Mouse (Mus musculus) lung, adult 2 months (tissue): ENCODE measurements at regions not wholly inside any gene's neighbourhood (a gene's known extent, or its start where the extent isn't known, plus 50 kb on each side); places are given as distances from the start of the nearest gene placed in this dataset.
"Not testable (repeated sequence)": the region's sequence is repeated elsewhere in the genome, so short reads cannot be mapped to it uniquely, and the experiment has no call there.

Experiments used
- DNase-seq: peaks from one replicate; pipeline ENCODE4 v3.0.0; 2022
- H3K4me1 ChIP-seq: fragments of 200-500 bp; 2 replicates; pipeline ENCODE4 v1.6.1; 2011; ENCODE audit warnings: low read length; ENCODE audit not compliant: control insufficient read depth, insufficient read depth
- H3K4me3 ChIP-seq: fragments of 200-500 bp; replicated peaks from 2 replicates; pipeline ENCODE3; 2011; ENCODE audit warnings: low read depth, mild to moderate bottlenecking, control low read depth, low read length; ENCODE audit errors: extremely low read depth
- CTCF ChIP-seq: fragments of 200-500 bp; IDR thresholded peaks from 2 replicates; pipeline ENCODE4 v1.5.1; 2011; ENCODE audit warnings: mild to moderate bottlenecking, low read length, control low read depth; ENCODE audit not compliant: insufficient read depth
- POLR2A ChIP-seq: fragments of 200-500 bp; IDR thresholded peaks from 2 replicates; pipeline ENCODE4 v1.6.1; 2011; ENCODE audit warnings: low read depth, mild to moderate bottlenecking, control low read depth, low read length, borderline replicate concordance; ENCODE audit errors: extremely low read depth
- WGBS: fragments of 180-500 bp; shearing (Covaris S2); methylation state at CpG from one replicate; pipeline ENCODE4 v1.1.7; 2018; 5-methylcytosine and 5-hydroxymethylcytosine counted together

DNA sequence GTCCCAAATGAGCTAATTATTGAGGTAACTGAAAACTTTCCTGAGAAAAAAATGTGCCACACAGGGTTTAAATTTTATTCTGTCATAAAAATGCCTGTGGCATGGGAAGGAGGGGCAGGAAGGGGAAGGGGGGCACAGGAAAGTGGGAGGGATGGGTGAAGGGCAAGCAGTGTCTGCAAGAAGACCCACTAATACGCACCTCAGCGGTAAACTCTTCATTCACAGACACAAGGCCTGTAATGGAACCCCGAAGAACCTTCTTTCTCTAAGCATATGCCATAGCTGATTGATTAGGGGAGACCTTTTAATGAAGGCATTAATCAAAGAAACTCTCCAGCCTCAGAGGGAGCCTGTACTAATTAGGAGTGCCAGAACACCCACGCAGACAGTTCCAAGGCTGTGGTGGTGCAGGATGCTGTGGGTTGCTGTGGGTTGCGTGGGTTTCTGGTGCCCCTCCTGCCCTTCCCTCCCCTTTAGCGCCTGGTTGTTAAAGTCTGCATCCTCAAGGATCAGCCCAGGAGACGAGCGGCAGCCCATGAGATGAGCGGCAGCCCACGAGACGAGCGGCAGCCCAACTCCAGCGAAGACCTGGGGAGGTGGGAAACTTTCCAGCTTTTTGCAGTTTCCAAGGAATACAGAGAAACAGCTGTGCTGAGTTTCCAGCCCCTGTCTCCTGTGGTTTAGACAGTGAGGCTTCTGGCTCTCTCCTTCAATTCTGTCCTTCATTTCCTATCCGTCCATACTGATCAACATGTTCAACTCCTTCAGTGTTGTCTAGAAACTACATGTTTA lies 110.1 kb downstream of the Sst start:
- no peak for DNase-seq
- no peak for TF ChIP-seq CTCF
- no peak for TF ChIP-seq POLR2A
- Histone ChIP-seq H3K4me3 (no peak overlapping the region), H3K4me1 (no peaks in the 10 kb centered on the region)
- 59% methylated on average over 14 of the region's 14 CpGs for WGBS

DNA sequence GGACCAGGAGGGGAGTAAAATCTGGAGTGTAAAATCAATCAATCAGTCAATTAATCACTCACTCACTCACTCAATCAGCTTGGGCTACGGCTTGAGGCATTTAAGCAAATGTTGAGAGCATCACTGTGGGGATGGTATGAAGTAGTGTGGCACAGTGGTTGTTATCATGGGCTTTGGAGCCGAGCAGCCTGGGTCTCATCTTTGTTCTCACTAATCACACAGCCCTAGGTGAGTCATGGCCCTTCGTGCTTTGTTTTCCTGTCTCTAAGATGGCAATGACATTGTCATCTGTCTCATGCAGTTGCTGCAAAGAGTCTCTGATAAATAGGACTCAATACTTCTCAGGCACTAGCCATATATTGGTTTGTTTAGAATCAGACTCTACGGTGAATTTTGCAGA lies 112.9 kb downstream of the Sst start:
- TF ChIP-seq CTCF (no peak), POLR2A (no peak)
- Histone ChIP-seq H3K4me1 (no peaks in the 10 kb centered on the region), H3K4me3 (no peak overlapping the region)
- 64% methylated on average over 4 of the region's 4 CpGs for WGBS
- DNase-seq, result no peak

DNA sequence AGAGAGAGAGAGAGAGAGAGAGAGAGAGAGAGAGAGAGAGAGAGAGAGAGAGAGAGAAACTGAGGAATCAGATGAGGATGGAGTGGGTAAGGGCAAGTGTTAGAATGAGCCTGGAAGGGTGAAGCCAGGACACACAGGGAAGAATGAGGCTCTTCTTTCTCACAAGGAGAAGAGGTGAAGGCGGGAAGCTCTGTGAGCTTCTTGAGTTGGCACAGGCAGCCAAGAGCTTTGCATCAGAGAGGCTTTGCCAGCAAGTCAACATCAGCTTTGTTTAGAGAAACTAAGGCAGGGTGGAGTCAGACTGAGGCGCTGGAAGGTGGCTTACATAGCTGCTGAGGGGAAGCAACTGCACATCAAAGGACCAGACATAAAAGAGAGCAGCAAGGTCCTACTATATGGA lies 113.7 kb downstream of the Sst start:
- no peak for DNase-seq
- TF ChIP-seq CTCF (no peak), POLR2A (no peak)
- H3K4me3 ChIP-seq, result no peak overlapping the region
- WGBS, result 30% methylated on average over 2 of the region's 2 CpGs
- no peaks in the 10 kb centered on the region for H3K4me1 ChIP-seq

DNA sequence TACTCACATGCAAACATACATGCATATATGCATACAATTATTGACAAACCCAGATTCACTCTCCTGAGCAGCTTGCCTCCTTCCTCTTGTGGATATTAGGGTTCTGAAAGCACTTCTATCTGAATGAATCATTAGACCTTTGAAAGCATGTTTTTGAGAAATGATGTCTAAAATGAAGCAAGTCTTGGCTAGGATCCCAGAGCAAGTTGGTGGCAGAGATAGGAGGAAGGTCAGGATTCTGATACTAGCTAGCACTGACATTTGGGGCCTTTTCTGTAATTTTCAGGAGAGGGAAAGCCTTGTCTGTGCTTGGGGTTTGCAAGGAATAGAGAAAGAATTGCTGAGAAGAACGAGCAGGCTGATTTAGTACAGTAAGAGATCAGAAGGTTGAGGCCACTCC lies 114.3 kb downstream of the Sst start:
- Histone ChIP-seq H3K4me1 (no peaks in the 10 kb centered on the region), H3K4me3 (no peak overlapping the region)
- no peak for DNase-seq
- no peak for TF ChIP-seq CTCF
- 6% methylated on average over 1 of the region's 1 CpGs for WGBS

DNA sequence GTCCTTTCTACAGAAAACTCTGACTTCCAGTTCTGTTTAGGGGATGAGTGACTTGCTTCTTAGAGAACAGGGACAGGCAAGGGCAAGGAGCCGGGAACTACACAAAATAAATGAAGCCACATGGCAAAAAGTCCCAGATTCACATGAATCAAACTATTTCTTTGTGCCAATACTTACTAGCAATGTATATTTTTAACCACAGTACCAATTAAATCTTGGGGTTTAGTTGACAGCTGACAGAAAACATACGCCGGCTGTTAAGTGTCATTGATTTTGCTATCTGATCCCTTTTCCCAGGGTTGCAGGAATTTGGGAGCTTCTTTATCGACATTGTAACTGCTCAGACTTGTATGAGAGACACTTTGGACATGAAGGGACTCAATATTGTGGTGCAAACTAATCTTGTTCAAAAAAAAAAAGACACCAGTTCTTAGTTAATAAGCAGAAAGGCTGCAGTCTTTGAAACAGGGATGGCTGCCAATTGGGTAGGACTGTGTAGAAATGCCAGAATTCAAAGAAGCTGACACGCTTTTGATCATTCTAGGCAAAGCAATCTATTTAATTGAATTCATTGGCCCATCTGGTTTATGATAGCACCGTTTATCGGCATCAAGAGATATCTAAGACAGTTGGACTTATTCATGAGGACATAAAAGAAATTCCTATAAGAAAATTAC lies 132.5 kb downstream of the Sst start:
- Histone ChIP-seq H3K4me3 (no peak overlapping the region), H3K4me1 (no peaks in the 10 kb centered on the region)
- 70% methylated on average over 7 of the region's 7 CpGs for WGBS
- TF ChIP-seq POLR2A (no peak), CTCF (no peak)
- DNase-seq, result no peak

DNA sequence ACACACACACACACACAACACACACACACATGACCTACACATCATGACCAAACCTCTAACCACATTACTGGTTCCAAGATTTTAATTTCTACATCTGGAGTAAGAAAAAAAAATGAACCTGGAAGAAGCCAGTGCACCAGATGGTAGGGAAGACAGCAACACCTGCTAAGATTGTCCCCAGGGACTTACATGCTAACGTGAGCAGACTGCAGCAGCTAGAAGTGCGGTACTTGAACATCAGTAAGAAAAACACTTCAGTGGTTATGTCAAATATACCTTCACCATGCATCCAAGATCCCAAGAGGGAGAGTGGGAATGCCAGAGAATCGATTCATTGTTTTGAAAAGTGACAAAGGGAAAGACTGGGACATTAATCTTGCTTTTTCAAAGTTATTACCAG lies 153.7 kb downstream of the Sst start:
- TF ChIP-seq POLR2A, result no peak
- TF ChIP-seq CTCF, result no peak
- DNase-seq, result no peak
- no peak overlapping the region for H3K4me3 ChIP-seq
- H3K4me1 ChIP-seq, result no peaks in the 10 kb centered on the region
- WGBS, result 39% methylated on average over 3 of the region's 3 CpGs

DNA sequence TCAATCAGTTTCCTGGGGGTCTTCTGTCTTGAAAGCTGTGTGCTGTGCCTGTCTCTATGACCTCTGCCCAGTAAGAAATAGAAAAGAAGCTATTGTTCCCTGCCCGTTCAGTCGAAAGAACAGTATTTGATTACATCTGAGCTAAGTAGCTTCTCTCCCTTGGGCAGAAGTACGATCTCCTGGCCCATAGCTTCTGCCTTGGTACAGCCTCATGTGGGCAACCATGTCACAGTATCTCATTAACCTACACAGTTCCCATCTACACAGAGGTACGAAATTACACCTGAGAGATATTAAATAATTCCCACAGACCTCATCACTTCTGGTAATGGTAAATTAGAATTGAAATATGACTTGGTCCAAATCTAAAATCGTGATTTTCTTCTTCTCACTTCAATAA lies 155.0 kb downstream of the Sst start:
- no peak for DNase-seq
- 67% methylated on average over 5 of the region's 5 CpGs for WGBS
- no peak overlapping the region for H3K4me3 ChIP-seq
- TF ChIP-seq POLR2A, result no peak
- TF ChIP-seq CTCF, result no peak
- no peaks in the 10 kb centered on the region for H3K4me1 ChIP-seq

DNA sequence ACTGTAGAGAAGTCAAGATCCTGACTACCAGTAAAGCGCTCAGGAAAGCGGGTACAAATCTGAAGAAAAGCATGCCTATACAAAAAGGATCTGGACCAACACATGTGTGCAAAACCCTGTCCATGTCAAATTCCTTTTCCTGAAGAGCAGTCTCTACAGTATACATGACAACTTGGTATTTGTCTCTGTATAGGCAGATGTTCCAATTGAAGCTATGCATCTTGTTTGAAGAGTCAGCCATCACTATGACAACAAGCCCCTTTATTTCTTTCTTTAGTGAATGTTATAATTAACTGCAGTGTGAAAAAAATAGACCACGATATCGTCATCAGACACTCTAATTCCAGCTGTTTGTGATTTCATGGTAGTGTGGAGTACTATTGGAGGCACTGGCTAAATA lies 164.2 kb downstream of the Sst start:
- TF ChIP-seq POLR2A (no peak), CTCF (no peak)
- H3K4me3 ChIP-seq, result no peak overlapping the region
- no peak for DNase-seq
- no peaks in the 10 kb centered on the region for H3K4me1 ChIP-seq
- 84% methylated on average over 4 of the region's 4 CpGs for WGBS

DNA sequence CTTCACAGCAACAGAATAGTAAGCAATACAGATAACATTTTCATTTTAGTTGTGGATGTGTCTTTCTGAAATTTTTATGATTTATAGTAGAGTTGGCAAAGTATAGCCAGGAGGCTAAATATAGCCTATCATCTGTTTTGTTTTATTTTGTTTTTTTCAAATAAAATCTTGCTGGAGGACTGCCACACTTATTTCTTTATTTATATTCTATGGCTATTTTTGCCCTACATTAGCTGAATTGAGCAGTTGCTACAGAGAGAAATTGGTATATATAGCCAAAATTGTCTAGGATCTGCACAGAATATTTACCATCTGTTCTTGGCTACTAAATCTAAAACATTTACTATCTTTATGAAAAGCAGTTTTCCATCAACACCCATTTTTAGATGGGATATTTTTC lies 169.0 kb downstream of the Sst start:
- no peak overlapping the region for H3K4me3 ChIP-seq
- DNase-seq, result no peak
- no peak for TF ChIP-seq CTCF
- TF ChIP-seq POLR2A, result no peak
- H3K4me1 ChIP-seq, result no peaks in the 10 kb centered on the region

DNA sequence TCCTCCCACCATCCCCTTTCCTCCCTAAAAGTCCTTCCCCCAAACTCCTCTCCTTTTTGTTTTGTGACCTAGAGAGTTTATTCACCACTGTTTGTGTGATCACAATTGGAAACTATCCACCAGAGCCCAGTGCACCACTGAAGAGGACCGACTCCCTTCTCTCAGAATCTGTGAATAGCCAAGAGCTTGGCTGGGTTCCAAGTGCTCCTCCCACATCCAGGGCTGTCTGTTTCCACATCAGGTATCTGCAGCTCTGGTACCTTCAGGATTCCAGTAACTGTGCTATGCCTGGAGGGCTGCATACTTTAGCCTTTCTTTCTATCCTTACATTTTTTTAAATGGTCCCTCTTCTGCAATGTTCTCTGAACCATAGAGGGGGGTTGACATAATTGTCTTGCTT lies 180.5 kb upstream of the Masp1 start:
- WGBS, result 8% methylated on average over 1 of the region's 1 CpGs
- no peak for DNase-seq
- TF ChIP-seq POLR2A (no peak), CTCF (no peak)
- Histone ChIP-seq H3K4me1 (no peaks in the 10 kb centered on the region), H3K4me3 (no peak overlapping the region)

DNA sequence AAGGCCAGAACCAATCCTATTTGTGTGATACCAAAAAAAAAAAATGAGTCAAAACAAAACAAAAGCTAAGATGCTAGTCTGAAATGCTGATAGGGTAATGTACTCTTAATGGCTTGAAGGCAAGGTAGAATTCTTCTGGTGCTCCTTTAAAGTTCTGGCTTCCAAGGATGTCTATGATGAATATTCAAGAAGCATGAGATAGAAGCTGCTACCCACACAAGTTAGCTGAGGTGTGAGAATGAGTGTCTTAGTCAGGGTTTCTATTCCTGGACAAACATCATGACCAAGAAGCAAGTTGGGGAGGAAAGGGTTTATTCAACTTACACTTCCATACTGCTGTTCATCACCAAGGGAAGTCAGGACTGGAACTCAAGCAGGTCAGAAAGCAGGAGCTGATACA lies 173.6 kb upstream of the Masp1 start:
- not testable (repeated sequence) for DNase-seq, H3K4me3 ChIP-seq, H3K4me1 ChIP-seq
